Mouse (Mus musculus): ENCODE measurements at regions not wholly inside any gene's neighbourhood (a gene's known extent, or its start where the extent isn't known, plus 50 kb on each side); places are given as distances from the start of the nearest gene placed in this dataset.

GRCm38 (mm10) chr11:121894801-121895200 lies 64.8 kb downstream of the Ptchd3 start:
- TF ChIP-seq CTCF (IDR thresholded peaks at IDR 0.05; ENCODE audit: low read depth, low read length) (no peak), POLR2A (IDR thresholded peaks at IDR 0.05; ENCODE audit: extremely low read depth, insufficient read depth, low read length) (no peak)
